8 mouse cellular contexts compared by ENCODE assay signal in the genomic region with DNA sequence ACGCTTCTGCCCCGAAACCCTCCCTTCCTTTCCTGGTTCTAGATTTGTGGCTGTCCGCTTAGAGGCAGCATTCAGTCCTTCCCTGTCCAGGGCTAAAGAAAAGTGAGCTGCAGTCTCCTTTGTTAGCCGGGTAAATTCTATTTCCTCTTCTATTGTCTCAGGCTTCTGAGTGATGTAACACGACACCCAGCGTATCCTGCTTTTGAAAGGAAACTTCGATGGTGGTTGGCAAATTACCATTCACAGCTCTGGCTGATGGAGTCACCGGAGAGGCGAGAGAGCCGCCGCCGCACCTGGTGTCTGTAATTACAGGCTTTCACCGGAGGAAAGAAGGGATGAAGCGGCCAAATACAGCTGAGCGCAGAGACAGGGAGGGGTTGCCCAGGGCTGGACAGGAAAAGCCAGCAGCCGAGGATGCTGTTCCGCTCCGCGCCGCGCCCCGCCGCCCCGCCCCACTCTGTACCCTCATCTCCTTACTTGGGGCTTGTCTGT.
A peak's percentile ranks its signal among the peaks of the same experiment; 100 is the strongest.
DNase-seq lines count a peak whose midpoint lies in the region; ATAC-seq and TF ChIP-seq lines count a peak whose summit lies in the region.

No protein-coding gene starts in this region.

- 3% methylated on average over 24 of the region's 24 CpGs for WGBS in cerebellum, adult 2 months
- WGBS in forebrain, embryonic 13.5 days = 1% methylated on average over 24 of the region's 24 CpGs
- 2% methylated on average over 24 of the region's 24 CpGs for WGBS in hindbrain, embryonic 11.5 days
- whole genome bisulfite sequencing in limb, embryonic 14.5 days = 3% methylated on average over 24 of the region's 24 CpGs
- WGBS in midbrain, embryonic 12.5 days = 1% methylated on average over 24 of the region's 24 CpGs

- no peak for TF ChIP-seq POLR2A in cerebellum, adult 2 months (IDR thresholded peaks at IDR 0.05; ENCODE audit: borderline replicate concordance, insufficient read depth, low read length)
- 0 out of 2 replicates have a peak, but pooled peaks have one; percentile 11 for TF ChIP-seq POLR2A in limb, embryonic 14.5 days (IDR thresholded peaks at IDR 0.05; ENCODE audit: borderline replicate concordance, extremely low read depth, insufficient read depth, insufficient read length)

- H3K9me3 ChIP-seq in forebrain, embryonic 13.5 days (replicated peaks) = peaks cover under 1% of the 10 kb centered on the region; the same call in 1 of the 2 replicates
- no peaks in the 10 kb centered on the region for H3K9me3 ChIP-seq in hindbrain, embryonic 11.5 days (ENCODE audit: control insufficient read depth, low read length)
- H3K9me3 ChIP-seq in limb, embryonic 14.5 days (ENCODE audit: control insufficient read depth, low read length) = no peaks in the 10 kb centered on the region
- no peaks in the 10 kb centered on the region for H3K9me3 ChIP-seq in midbrain, embryonic 12.5 days

- DNase-seq in cerebellum, adult 2 months = peak; percentile 17 to 24
- DNase-seq in cerebellum, adult 9-11 months = no peak
- DNase-seq in R1 (ENCODE audit: low read depth, low spot score) = peak; percentile 90
- peak; percentile 68 for DNase-seq in hindbrain, embryonic 11.5 days (ENCODE audit: low spot score)
- DNase-seq in limb, embryonic 14.5 days (ENCODE audit: low spot score) = peak; percentile 70
- DNase-seq in thymus, postnatal 14 days = peak; percentile 65

- no peaks in the 10 kb centered on the region for H3K36me3 ChIP-seq in forebrain, embryonic 13.5 days (ENCODE audit: poor library complexity, severe bottlenecking)
- no peaks in the 10 kb centered on the region for H3K36me3 ChIP-seq in hindbrain, embryonic 11.5 days (ENCODE audit: control insufficient read depth, insufficient read depth, low read length)
- no peaks in the 10 kb centered on the region for H3K36me3 ChIP-seq in limb, embryonic 14.5 days (ENCODE audit: control insufficient read depth, insufficient read depth, low read length)
- H3K36me3 ChIP-seq in midbrain, embryonic 12.5 days = no peaks in the 10 kb centered on the region

- H3K27me3 ChIP-seq in cerebellum, adult 2 months (ENCODE audit: control insufficient read depth, insufficient read depth, low read length) = no peaks in the 10 kb centered on the region; the same call in 1 of the 2 replicates
- peaks cover 58% of the 10 kb centered on the region for H3K27me3 ChIP-seq in forebrain, embryonic 13.5 days
- H3K27me3 ChIP-seq in hindbrain, embryonic 11.5 days (ENCODE audit: control insufficient read depth, insufficient read depth, low read length) = peaks cover 2% of the 10 kb centered on the region; the same call in 1 of the 2 replicates
- no peaks in the 10 kb centered on the region for H3K27me3 ChIP-seq in limb, embryonic 14.5 days (ENCODE audit: control insufficient read depth, insufficient read depth, low read length)
- peaks cover 63% of the 10 kb centered on the region for H3K27me3 ChIP-seq in midbrain, embryonic 12.5 days

- H3K4me2 ChIP-seq in forebrain, embryonic 13.5 days = peak overlapping the region; percentile 68
- peak overlapping the region; percentile 69 for H3K4me2 ChIP-seq in hindbrain, embryonic 11.5 days (replicated peaks; ENCODE audit: low read depth, low read length)
- peak overlapping the region; percentile 58 for H3K4me2 ChIP-seq in limb, embryonic 14.5 days (replicated peaks; ENCODE audit: low read depth, low read length, severe bottlenecking)
- H3K4me2 ChIP-seq in midbrain, embryonic 12.5 days (replicated peaks) = peak overlapping the region; percentile 68

- H3K4me3 ChIP-seq in cerebellum, adult 2 months (replicated peaks; ENCODE audit: insufficient read depth, low read depth, low read length) = peak overlapping the region; percentile 40
- peak overlapping the region; percentile 39 for H3K4me3 ChIP-seq in forebrain, embryonic 13.5 days
- peak overlapping the region; percentile 33 for H3K4me3 ChIP-seq in hindbrain, embryonic 11.5 days (ENCODE audit: low read depth, low read length)
- H3K4me3 ChIP-seq in limb, embryonic 14.5 days (replicated peaks; ENCODE audit: low read length) = peak overlapping the region; percentile 39
- peak overlapping the region; percentile 43 for H3K4me3 ChIP-seq in midbrain, embryonic 12.5 days

- peak overlapping the region; percentile 55 for H3K9ac ChIP-seq in forebrain, embryonic 13.5 days
- H3K9ac ChIP-seq in hindbrain, embryonic 11.5 days (ENCODE audit: low read depth, low read length) = peak overlapping the region; percentile 63
- peak overlapping the region; percentile 50 for H3K9ac ChIP-seq in limb, embryonic 14.5 days (ENCODE audit: low read depth, low read length, severe bottlenecking)
- H3K9ac ChIP-seq in midbrain, embryonic 12.5 days (replicated peaks) = peak overlapping the region; percentile 53

- TF ChIP-seq CTCF in cerebellum, adult 2 months (IDR thresholded peaks at IDR 0.05; ENCODE audit: borderline replicate concordance, insufficient read depth, low read depth, low read length) = no peak

- no peak overlapping the region for H3K27ac ChIP-seq in cerebellum, adult 2 months (ENCODE audit: insufficient read depth, low read length)
- peak overlapping the region; percentile 45; the same call in 1 of the 2 replicates for H3K27ac ChIP-seq in forebrain, embryonic 13.5 days
- peak overlapping the region; percentile 56 for H3K27ac ChIP-seq in hindbrain, embryonic 11.5 days (ENCODE audit: low read depth, low read length)
- peak overlapping the region; percentile 44 for H3K27ac ChIP-seq in limb, embryonic 14.5 days (replicated peaks; ENCODE audit: low read depth, low read length)
- H3K27ac ChIP-seq in midbrain, embryonic 12.5 days (replicated peaks) = peak overlapping the region; percentile 58

- H3K4me1 ChIP-seq in cerebellum, adult 2 months (ENCODE audit: control insufficient read depth, insufficient read depth, low read length) = no peaks in the 10 kb centered on the region
- H3K4me1 ChIP-seq in forebrain, embryonic 13.5 days = peaks cover 15% of the 10 kb centered on the region
- no peaks in the 10 kb centered on the region for H3K4me1 ChIP-seq in hindbrain, embryonic 11.5 days (replicated peaks; ENCODE audit: control insufficient read depth, insufficient read depth, low read length)
- no peaks in the 10 kb centered on the region for H3K4me1 ChIP-seq in limb, embryonic 14.5 days (ENCODE audit: control insufficient read depth, insufficient read depth, low read length)
- H3K4me1 ChIP-seq in midbrain, embryonic 12.5 days = peaks cover 12% of the 10 kb centered on the region

- peak; percentile 86 for ATAC-seq in forebrain, embryonic 13.5 days
- peak; percentile 87 for ATAC-seq in hindbrain, embryonic 11.5 days (ENCODE audit: low FRiP score)
- peak; percentile 89; the same call in 1 of the 2 replicates for ATAC-seq in limb, embryonic 14.5 days (ENCODE audit: low FRiP score, low read depth)
- ATAC-seq in midbrain, embryonic 12.5 days (ENCODE audit: low FRiP score, low read depth) = peak; percentile 88
